30 mouse cellular contexts compared by ENCODE assay signal in the genomic region with DNA sequence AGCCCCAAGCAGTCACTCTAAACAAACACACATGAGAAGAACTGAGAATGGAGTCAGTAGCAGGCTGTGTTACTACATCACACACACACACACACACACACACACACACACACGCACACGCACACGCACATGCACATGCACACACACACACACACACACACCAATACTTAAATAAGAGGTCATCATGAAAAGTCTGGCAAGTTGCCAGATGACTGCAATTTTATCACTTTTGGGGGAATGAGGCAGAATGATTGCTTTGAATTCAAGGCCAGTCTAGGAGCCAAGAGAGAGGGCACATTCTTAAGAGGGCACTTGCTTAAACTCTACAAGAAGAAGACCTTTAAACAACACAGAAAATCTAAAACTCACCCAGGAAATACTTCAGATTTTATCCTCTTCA. TPM values are rescaled to one million over a fixed set of nuclear protein-coding genes. Genes with fewer than 3 reads are reported as not detected.
"Had no signal": no experiment of that assay in that cellular context is flagged by ENCODE, and none has a peak within 500 bp of the region (broad histone marks: within the 10 kb centered on the region; RNA-seq: fewer than 3 reads in every experiment).

No protein-coding gene starts in this region.

- DNase-seq: heart, postnatal 10 days; heart, postnatal 14 days; heart, postnatal 36 days; heart, postnatal 4 days; kidney, adult 11 months; kidney, adult 18-20 months; kidney, adult 2 months; kidney, adult 8-10 months; kidney, adult 9 months; kidney, postnatal 10 days; kidney, postnatal 14 days; kidney, postnatal 25 days; kidney, postnatal 36 days; kidney, postnatal 4 days; layer of hippocampus, adult 9-11 months; layer of hippocampus, postnatal 36 days had no signal

RNA-seq across cellular contexts. Expression of a gene that starts 12.0 kb away (rescaled TPM):
- total RNA-seq: hematopoietic stem cell, adult 5-6 weeks; layer of hippocampus, adult 18-20 months; layer of hippocampus, adult 2 months; layer of hippocampus, adult 8-10 months; layer of hippocampus, postnatal 10 days; layer of hippocampus, postnatal 14 days; layer of hippocampus, postnatal 25 days; layer of hippocampus, postnatal 36 days; left cerebral cortex, adult 18-20 months; left cerebral cortex, adult 2 months had no signal
- polyA plus RNA-seq: heart, embryonic 14.5 days; inflammation-experienced regulatory T-cells, adult 6 months; kidney, embryonic 14.5 days had no signal

RNA-seq across cellular contexts. Expression of a gene that starts 33.5 kb away (rescaled TPM):
- polyA plus RNA-seq: inflammation-experienced regulatory T-cells, adult 6 months had no signal

RNA-seq across cellular contexts. Expression of a gene that starts 51.2 kb away (rescaled TPM):
- total RNA-seq: heart, postnatal 10 days; heart, postnatal 25 days; heart, postnatal 4 days; hindbrain, postnatal 0 days; layer of hippocampus, postnatal 10 days had no signal
